Mouse (Mus musculus) bone marrow macrophage, adult 2 months (primary cell): ENCODE data around the gene Rab30. TPM values are rescaled to one million over a fixed set of nuclear protein-coding genes. Genes with fewer than 3 reads are reported as not detected.

ENCODE experiments used
- H3K27ac ChIP-seq: 2 replicates; pipeline ENCODE4 v1.5.1; 2012; ENCODE audit warnings: low read depth, low read length; ENCODE audit not compliant: insufficient read depth
- H3K4me1 ChIP-seq: 2 replicates; pipeline ENCODE4 v1.6.1; 2012; ENCODE audit warnings: low read length; ENCODE audit not compliant: control insufficient read depth, insufficient read depth
- H3K4me3 ChIP-seq: 2 replicates; pipeline ENCODE4 v1.5.1; 2012; ENCODE audit warnings: mild to moderate bottlenecking, low read length, moderate library complexity; ENCODE audit not compliant: insufficient read depth
- CTCF ChIP-seq: IDR thresholded peaks from 2 replicates; pipeline ENCODE4 v1.5.1; 2012; ENCODE audit warnings: low read depth, mild to moderate bottlenecking, low read length, moderate library complexity
- POLR2A ChIP-seq: IDR thresholded peaks from 2 replicates; pipeline ENCODE4 v1.6.1; 2012; ENCODE audit warnings: mild to moderate bottlenecking, low read depth, low read length, borderline replicate concordance
- polyA plus RNA-seq: library from polyadenylated mRNA; stranded (reverse); fragments of >200 nt; gene quantifications from 2 replicates; pipeline ENCODE4 v1.2.4, GENCODE M21; 2012; ENCODE audit not compliant: missing spikeins, insufficient read depth, insufficient read length

Gene Rab30
- polyA plus RNA-seq, 1 experiment = not detected

DNA sequence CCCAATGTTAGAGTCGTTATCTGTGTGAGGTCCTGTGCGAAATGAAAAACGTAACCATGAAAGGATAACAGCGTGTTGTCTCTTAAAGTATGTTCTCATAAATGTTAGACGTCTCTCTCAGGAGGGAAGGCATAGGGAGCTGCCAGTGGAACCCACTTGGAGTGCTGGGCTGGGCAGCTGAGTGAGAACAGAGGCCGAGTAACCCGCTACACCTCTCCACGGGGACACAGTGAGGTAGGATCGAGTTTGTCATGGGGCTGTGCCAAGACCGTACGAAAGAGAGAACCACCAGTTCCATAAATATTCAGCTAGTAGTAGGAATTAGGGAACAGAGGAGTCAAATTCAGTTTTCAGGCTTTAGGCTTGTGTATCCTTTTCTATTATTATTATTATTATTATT is 42.5 kb downstream of the Rab30 start:
- no peak overlapping the region for H3K4me3 ChIP-seq
- TF ChIP-seq CTCF (no peak), POLR2A (no peak)
- H3K4me1 ChIP-seq = no peaks in the 10 kb centered on the region
- H3K27ac ChIP-seq = no peak overlapping the region

DNA sequence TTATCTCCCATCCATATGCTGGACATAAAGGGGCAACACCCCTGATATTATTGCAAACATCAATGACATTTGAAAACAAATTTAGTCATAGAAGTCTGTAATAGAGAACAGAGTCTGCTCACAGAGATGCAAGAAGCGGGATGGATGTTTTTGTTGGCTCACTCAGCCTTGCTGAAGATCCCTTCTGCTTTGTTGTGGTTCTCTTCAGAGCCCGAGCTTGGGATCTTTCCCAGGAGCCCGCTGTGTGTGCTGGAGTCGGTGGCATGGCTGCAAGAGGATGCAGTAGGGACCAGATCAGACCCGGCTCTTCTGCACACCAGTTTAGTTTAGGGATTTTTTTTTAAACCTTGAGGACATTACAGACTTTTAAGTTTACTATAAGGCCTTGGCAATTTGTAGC is 54.3 kb downstream of the Rab30 start:
- Histone ChIP-seq H3K27ac (no peak overlapping the region), H3K4me3 (no peak overlapping the region)

DNA sequence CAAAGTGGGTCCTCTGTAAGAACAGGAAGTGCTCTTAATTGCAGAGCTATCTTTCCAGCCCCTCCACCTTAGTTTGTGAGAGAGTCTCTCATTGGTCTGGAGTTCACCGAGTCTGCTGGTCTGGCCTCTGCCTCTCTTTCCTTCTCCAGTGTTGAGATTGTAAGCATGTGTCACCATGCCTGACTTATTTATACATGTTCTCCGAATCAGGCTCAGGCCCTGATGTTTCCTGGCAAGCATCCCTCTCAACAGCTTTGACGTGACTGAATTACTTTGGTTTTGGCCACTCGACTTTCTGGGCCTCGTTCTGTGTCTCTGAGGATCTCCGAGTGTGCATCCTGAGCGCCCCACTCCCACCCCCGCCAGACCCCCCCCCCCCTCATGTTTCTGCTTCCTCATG is 55.4 kb downstream of the Rab30 start:
- Histone ChIP-seq H3K4me3 (no peak overlapping the region), H3K4me1 (no peaks in the 10 kb centered on the region), H3K27ac (no peak overlapping the region)
- TF ChIP-seq POLR2A = no peak
- no peak for TF ChIP-seq CTCF

More for the DNA sequence above, 54.3 kb downstream of the Rab30 start:
- TF ChIP-seq CTCF = no peak
- TF ChIP-seq POLR2A = no peak
- no peaks in the 10 kb centered on the region for H3K4me1 ChIP-seq

DNA sequence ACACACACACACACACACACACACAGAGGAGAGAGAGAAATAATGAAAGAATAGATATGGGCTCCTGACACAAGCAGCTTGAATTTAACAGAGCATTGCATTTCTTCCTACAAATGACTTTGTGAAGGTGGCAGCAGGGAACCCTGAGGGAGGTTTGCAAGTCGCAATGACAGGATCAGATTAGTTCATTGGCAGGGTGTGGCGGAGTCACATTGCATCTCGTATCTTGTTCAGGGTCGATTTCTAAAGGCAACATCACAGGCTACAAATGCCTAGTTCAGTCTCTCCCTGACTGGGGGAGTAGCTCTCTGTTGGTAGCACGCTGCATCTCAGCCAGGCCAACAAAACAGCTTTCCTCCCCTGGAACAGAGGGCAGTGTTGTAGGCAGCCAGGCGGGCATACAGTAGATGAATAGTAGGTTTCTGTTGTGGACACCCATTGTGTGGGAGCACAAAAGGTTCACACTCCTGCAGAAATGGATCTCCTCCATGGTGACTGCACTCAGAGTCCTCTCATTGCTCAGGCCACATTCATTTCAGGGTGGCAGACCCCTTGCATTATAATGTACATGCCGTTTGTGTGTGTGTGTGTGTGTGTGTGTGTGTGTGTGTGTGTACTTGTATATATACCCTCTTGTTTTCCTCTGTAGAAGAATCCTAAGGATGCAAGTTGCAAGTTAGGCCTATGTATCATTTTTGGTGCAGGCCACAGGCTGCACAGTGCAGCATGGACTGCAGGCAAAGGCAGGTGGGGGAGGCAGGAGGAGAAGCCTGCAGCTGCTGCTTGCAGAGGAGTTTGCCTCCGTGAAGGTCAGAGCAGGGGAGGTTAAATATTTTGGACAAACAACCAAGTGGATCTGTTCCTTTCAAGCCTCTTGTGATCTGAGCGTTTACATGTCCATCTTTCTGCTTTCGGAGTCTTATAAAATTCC is 58.5 kb downstream of the Rab30 start:
- H3K4me1 ChIP-seq = no peaks in the 10 kb centered on the region
- no peak overlapping the region for H3K4me3 ChIP-seq
- TF ChIP-seq CTCF (no peak), POLR2A (no peak)

DNA sequence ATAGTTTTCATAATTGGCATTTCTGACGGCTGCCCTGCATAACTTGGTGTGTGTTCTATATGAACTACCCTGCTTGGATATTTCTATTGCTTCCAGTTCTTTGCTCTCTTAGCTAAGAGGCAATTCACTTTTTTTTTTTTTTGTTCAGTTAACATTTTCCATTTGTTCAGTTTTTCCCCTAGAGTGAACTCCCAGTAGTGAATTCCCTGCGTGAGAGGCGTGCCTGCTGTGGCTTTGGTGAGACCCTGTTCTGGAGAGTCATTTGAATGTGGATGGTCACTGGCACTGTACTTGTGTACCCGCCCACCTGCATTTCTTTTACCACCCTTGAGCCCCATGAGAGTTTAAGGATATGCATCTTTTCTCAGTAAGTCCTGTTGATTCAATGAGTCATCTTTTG is 60.8 kb downstream of the Rab30 start:
- no peaks in the 10 kb centered on the region for H3K4me1 ChIP-seq
- no peak overlapping the region for H3K27ac ChIP-seq
- no peak overlapping the region for H3K4me3 ChIP-seq
- no peak for TF ChIP-seq CTCF
- TF ChIP-seq POLR2A = no peak

More for the DNA sequence above, 58.5 kb downstream of the Rab30 start:
- H3K27ac ChIP-seq = no peak overlapping the region

DNA sequence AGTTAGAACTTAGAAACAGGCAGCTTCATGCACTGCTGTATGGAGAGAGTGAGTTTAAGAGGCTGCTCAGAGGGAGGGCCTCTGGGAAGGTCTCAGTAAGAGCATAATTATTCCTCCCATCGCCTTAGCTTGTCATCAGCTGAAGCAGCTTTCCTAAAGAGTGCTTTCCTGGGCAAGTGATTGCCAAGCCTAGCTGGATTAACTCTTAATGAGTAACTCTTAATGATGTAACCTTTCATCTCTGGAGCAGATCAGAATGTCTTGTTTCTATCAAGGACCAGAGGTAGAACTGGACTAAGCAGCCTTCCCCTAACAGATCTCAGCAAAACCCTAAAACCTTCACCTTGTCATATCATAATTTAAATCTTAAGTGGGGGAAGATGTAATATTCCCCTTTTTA is 61.8 kb downstream of the Rab30 start:
- H3K4me1 ChIP-seq = no peaks in the 10 kb centered on the region
- H3K27ac ChIP-seq = no peak overlapping the region
- TF ChIP-seq CTCF (no peak), POLR2A (no peak)
- H3K4me3 ChIP-seq = no peak overlapping the region

DNA sequence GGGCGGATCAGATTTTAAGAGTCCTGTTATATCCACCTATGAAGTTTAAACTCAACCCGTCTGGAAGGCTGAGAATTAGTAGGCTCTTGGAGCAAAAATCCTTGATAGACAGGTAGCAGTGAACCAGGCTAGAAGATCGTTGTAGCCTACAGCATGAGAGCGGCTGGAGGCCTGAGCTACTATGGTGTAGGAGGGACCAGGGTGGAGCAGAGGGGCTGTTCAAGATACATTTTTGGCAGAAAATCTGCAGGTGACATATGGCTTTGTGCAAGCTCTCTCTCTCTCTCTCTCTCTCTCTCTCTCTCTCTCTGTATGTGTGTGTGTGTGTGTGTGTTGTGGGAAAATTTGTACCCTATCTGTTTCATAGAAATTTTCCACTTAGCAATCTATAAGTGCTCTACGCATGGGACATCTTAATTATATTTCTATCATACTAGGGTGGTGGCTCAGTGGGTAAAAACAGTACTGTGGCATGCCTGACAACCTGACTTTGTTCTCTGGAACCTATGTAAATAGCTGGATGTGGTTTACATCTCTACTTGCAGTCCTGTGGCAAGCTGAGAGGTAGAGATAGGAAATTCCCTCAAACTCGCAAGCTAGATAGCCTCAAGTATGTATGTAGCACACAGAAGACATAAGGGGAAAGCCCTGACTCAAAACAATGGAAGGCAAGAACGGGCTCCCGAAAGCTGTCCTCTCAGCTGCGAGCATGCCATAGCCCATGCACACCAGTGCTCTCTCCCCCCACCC is 63.7 kb downstream of the Rab30 start:
- Histone ChIP-seq H3K4me3 (no peak overlapping the region), H3K4me1 (no peaks in the 10 kb centered on the region), H3K27ac (no peak overlapping the region)
- no peak for TF ChIP-seq CTCF

DNA sequence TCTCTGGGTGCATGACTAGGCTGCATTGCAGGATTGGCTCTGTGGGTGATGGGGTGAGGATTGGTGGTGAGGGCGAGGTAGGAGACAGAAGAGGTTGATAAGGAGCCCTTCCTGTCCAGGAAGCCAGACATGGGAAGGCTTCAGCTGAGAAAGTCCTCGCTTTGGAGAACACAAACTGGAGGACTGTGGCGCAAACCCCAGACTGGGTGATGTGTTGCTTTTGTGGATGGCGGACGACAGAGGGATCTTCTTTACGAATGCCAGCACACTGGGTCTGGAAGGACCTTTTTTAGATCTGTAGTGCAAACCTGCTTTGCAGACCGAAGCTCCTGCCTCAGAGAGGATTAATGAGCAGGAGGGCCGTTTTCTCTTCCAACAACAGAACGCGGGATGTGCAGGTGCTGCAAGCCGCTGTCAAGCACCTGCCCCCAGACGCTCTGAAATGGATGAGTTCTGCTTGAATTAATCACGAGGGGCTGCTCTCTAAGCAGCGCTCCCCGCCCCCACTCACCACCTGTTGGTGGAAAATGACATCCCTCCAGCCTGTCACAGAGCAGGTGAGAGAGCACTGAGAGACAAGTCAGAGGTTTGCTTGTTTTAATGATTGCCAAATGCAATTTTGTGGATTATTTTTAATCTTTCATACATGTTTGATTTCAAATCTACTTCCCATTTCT is 65.2 kb downstream of the Rab30 start:
- TF ChIP-seq POLR2A (no peak), CTCF (no peak)
- no peak overlapping the region for H3K4me3 ChIP-seq
- no peak overlapping the region for H3K27ac ChIP-seq
- no peaks in the 10 kb centered on the region for H3K4me1 ChIP-seq

DNA sequence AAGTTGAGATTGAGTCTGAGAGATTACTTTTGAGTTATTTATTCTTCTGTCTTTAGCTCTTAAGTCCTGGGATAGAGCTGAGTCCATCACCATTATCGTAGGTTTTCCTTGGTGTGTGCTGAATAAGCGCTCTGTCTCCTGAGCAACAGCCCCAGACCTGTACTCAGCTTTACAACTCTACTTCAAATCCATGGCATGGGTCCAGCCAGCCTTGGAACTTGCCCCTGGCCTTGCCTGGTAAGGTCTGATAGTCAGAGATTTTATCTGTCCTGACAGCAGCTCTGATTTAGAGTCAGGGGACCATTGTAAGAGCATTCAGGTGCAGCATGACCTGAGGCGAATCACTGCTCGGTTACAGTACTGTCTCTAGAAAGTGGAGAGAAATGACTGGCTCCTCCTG is 66.1 kb downstream of the Rab30 start:
- TF ChIP-seq CTCF = no peak
- no peak for TF ChIP-seq POLR2A
- Histone ChIP-seq H3K4me3 (no peak overlapping the region), H3K4me1 (no peaks in the 10 kb centered on the region), H3K27ac (no peak overlapping the region)
